Mouse (Mus musculus) cerebellum, adult 9-10 months (tissue): ENCODE results near the gene Prl2a1.
"Not testable (repeated sequence)": the region's sequence is repeated elsewhere in the genome, so short reads cannot be mapped to it uniquely, and the experiment has no call there.

ENCODE experiments used
- DNase-seq: peaks from one replicate; pipeline ENCODE4 v3.0.0; 2022

Gene Prl2a1

DNA sequence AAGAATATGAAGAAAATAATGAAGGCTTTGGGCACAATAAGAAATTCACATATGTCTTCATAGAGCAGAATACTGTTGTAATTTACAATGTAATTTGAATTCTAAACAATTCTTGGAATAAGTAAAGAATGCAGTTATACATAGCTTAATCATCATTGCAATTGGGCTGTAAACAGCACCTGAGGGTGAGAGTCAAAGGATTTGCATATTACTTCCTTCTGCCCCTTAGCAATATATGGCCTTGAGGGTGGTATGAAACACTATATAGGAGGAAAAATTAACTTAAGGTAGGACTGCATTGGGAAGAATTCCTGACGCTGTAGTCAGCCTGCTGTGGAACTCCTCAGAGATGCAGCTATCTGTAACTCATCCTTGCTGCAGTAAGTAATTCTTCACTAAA is at the start of gene Prl2a1:
TSS of gene Prl2a1 (plus strand) at position 301 of the 400 bp plus-strand sequence.
- no peak for DNase-seq

DNA sequence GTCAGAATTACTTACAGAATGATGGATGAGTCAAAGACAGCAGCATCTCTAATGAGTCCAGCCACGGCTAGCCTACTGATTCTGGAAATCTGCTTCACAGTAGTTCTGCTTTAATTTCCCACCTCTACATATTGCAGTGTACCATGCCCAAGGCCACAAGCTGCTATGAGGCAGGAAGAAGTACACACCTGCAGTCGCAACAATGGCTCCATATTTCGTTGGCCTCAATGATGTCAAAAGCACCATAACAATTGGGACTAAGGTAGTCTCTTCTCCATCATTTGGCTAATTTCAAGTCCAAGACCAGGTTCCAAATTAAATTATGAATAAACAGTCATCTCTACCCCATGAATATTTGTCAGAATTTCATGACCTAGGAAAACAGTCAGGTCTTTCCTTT is 20.8 kb upstream of the Prl2a1 start, which contains the start of gene Prl7c1:
TSS of gene Prl7c1 (minus strand) at position 101 of the 400 bp plus-strand sequence.
- not testable (repeated sequence) for DNase-seq

DNA sequence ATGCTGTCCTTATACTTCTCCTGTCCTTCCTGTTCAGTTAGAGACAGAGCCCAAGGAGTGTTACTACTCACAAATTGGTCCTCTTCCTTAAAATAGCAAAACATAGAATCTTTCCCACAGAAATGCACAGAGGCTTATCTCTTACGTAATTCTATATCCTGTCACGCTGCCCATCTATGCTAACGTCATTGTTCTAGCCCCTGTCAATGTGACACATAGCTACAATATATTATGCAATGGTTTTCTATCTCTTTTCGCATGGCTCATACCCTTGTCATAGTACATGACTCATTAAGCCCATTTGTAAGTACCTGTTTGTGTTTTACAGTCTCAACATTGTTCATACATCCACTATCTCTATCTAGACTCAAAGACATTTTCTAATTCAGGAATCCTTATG is 2.2 kb upstream of the Prl2a1 start:
- no peak for DNase-seq

- DNase-seq = no peak
Observed at GRCm38 (mm10) chr13:27802765-27803164, 1.3 kb downstream of the Prl2a1 start.

- no peak for DNase-seq
Observed at GRCm38 (mm10) chr13:27849042-27849441, 47.6 kb downstream of the Prl2a1 start, which contains the start of gene Prl2c1. Gene Prl2c1 (plus strand): TSS chr13:27849342.
